Mouse (Mus musculus) thymus, postnatal 10 days (tissue): ENCODE measurements around the gene Kif18a.
A peak's percentile ranks its signal among the peaks of the same experiment; 100 is the strongest.

ENCODE experiments used
- DNase-seq, 2 experiments: peaks; one replicate each; pipeline ENCODE4 v3.0.0; 2021; ENCODE audit warnings: low spot score in 2 of 2

Gene Kif18a

GRCm38 (mm10) chr2:109280600-109281340 lies at the start of gene Kif18a, which contains the start of gene Mettl15:
TSS of gene Kif18a (plus strand) at chr2:109280738.
TSS of gene Mettl15 (minus strand) at chr2:109280748.
- DNase-seq: peak; percentile 95 to 96

GRCm38 (mm10) chr2:109233876-109234275 lies 46.7 kb upstream of the Kif18a start:
- no peak for DNase-seq

- DNase-seq: no peak
Observed at GRCm38 (mm10) chr2:109235741-109236140, 44.8 kb upstream of the Kif18a start.

- DNase-seq: no peak
Observed at GRCm38 (mm10) chr2:109241947-109242346, 38.6 kb upstream of the Kif18a start.

- no peak for DNase-seq
Observed at GRCm38 (mm10) chr2:109262779-109263178, 17.8 kb upstream of the Kif18a start.

GRCm38 (mm10) chr2:109273098-109273497 lies 7.4 kb upstream of the Kif18a start:
- no peak for DNase-seq

- DNase-seq: no peak
Observed at GRCm38 (mm10) chr2:109277593-109277992, 2.9 kb upstream of the Kif18a start.

GRCm38 (mm10) chr2:109278036-109278435 lies 2.5 kb upstream of the Kif18a start:
- peak; percentile 33 to 44 for DNase-seq

- no peak for DNase-seq
Observed at GRCm38 (mm10) chr2:109280272-109280599, 302 bp upstream of the Kif18a start.

- DNase-seq: no peak
Observed at GRCm38 (mm10) chr2:109281341-109281690, 778 bp downstream of the Kif18a start.

- no peak for DNase-seq
Observed at GRCm38 (mm10) chr2:109284121-109284520, 3.6 kb downstream of the Kif18a start.

- DNase-seq: no peak
Observed at GRCm38 (mm10) chr2:109289327-109289726, 8.8 kb downstream of the Kif18a start.

- no peak for DNase-seq
Observed at GRCm38 (mm10) chr2:109296264-109296663, 15.7 kb downstream of the Kif18a start.

GRCm38 (mm10) chr2:109298160-109298559 lies 17.6 kb downstream of the Kif18a start:
- DNase-seq: no peak

- DNase-seq: no peak
Observed at GRCm38 (mm10) chr2:109302234-109302633, 21.7 kb downstream of the Kif18a start.

- no peak for DNase-seq
Observed at GRCm38 (mm10) chr2:109303638-109304037, 23.1 kb downstream of the Kif18a start.

GRCm38 (mm10) chr2:109311369-109311768 lies 30.8 kb downstream of the Kif18a start:
- DNase-seq: no peak

GRCm38 (mm10) chr2:109331807-109332206 lies 51.3 kb downstream of the Kif18a start:
- DNase-seq: no peak

GRCm38 (mm10) chr2:109334237-109334636 lies 53.7 kb downstream of the Kif18a start:
- no peak for DNase-seq

GRCm38 (mm10) chr2:109335765-109336164 lies 55.2 kb downstream of the Kif18a start:
- no peak for DNase-seq

- no peak for DNase-seq
Observed at GRCm38 (mm10) chr2:109345386-109345785, 64.8 kb downstream of the Kif18a start.

GRCm38 (mm10) chr2:109348742-109349141 lies 68.2 kb downstream of the Kif18a start:
- no peak for DNase-seq

- no peak for DNase-seq
Observed at GRCm38 (mm10) chr2:109358456-109359141, 78.1 kb downstream of the Kif18a start.
